Mouse (Mus musculus) frontal cortex, adult (tissue): ENCODE measurements at regions not wholly inside any gene's neighbourhood (a gene's known extent, or its start where the extent isn't known, plus 50 kb on each side); places are given as distances from the start of the nearest gene placed in this dataset.

Source experiments
- ATAC-seq: cut with Nextera tagmentation; 2 replicates; pipeline ENCODE4 v1.9.2; 2017; ENCODE audit warnings: mild to moderate bottlenecking, moderate library complexity, mixed read lengths; ENCODE audit not compliant: low TSS enrichment

GRCm38 (mm10) chr7:73269626-73270025 is 105.7 kb upstream of the Rgma start:
- ATAC-seq = no peak

GRCm38 (mm10) chr7:73272787-73273186 is 102.5 kb upstream of the Rgma start:
- ATAC-seq = no peak

GRCm38 (mm10) chr7:73275814-73276271 is 99.5 kb upstream of the Rgma start:
- ATAC-seq = no peak

GRCm38 (mm10) chr7:73278616-73279015 is 96.7 kb upstream of the Rgma start:
- no peak for ATAC-seq

- ATAC-seq = no peak
These were observed 95.3 kb upstream of the Rgma start for GRCm38 (mm10) chr7:73279936-73280445.

GRCm38 (mm10) chr7:73286244-73286643 is 89.1 kb upstream of the Rgma start:
- ATAC-seq = no peak

- no peak for ATAC-seq
These were observed 82.0 kb upstream of the Rgma start for GRCm38 (mm10) chr7:73293337-73293736.

- no peak for ATAC-seq
These were observed 80.9 kb upstream of the Rgma start for GRCm38 (mm10) chr7:73294399-73294798.

- ATAC-seq = peak; percentile 59
These were observed 72.8 kb upstream of the Rgma start for GRCm38 (mm10) chr7:73302501-73302900.

GRCm38 (mm10) chr7:73303818-73304217 is 71.5 kb upstream of the Rgma start:
- ATAC-seq = no peak

- no peak for ATAC-seq
These were observed 70.5 kb upstream of the Rgma start for GRCm38 (mm10) chr7:73304799-73305198.

GRCm38 (mm10) chr7:73305286-73305975 is 69.9 kb upstream of the Rgma start:
- no peak for ATAC-seq

- ATAC-seq = no peak
These were observed 69.0 kb upstream of the Rgma start for GRCm38 (mm10) chr7:73306296-73306695.

- no peak for ATAC-seq
These were observed 68.6 kb upstream of the Rgma start for GRCm38 (mm10) chr7:73306728-73307127.

GRCm38 (mm10) chr7:73307586-73308490 is 67.5 kb upstream of the Rgma start:
- no peak for ATAC-seq

GRCm38 (mm10) chr7:73308981-73309380 is 66.3 kb upstream of the Rgma start:
- no peak for ATAC-seq

GRCm38 (mm10) chr7:73310056-73310455 is 65.3 kb upstream of the Rgma start:
- ATAC-seq = peak; percentile 71

GRCm38 (mm10) chr7:73310581-73311136 is 64.7 kb upstream of the Rgma start:
- ATAC-seq = no peak

GRCm38 (mm10) chr7:73315555-73315954 is 59.8 kb upstream of the Rgma start:
- ATAC-seq = no peak

- peak; percentile 78; the same call in 1 of the 2 replicates for ATAC-seq
These were observed 57.7 kb upstream of the Rgma start for GRCm38 (mm10) chr7:73317574-73317973.

- no peak for ATAC-seq
These were observed 56.3 kb upstream of the Rgma start for GRCm38 (mm10) chr7:73319004-73319403.

GRCm38 (mm10) chr7:73319994-73320393 is 55.3 kb upstream of the Rgma start:
- no peak for ATAC-seq
